Mouse (Mus musculus) bone marrow macrophage, adult 2 months (primary cell): ENCODE results near the gene Fzd10.

Experiments used
- CTCF ChIP-seq: IDR thresholded peaks from 2 replicates; pipeline ENCODE4 v1.5.1; 2012; ENCODE audit warnings: low read depth, mild to moderate bottlenecking, low read length, moderate library complexity
- POLR2A ChIP-seq: IDR thresholded peaks from 2 replicates; pipeline ENCODE4 v1.6.1; 2012; ENCODE audit warnings: mild to moderate bottlenecking, low read depth, low read length, borderline replicate concordance

- TF ChIP-seq POLR2A: no peak
- TF ChIP-seq CTCF: no peak
Measured at GRCm38 (mm10) chr5:128552136-128552890, 48.3 kb upstream of the Fzd10 start.
